ENCODE assay signal across 21 mouse cellular contexts in genomic region chr10:63710211-63710610, GRCm38 (mm10).
DNase-seq lines count a peak whose midpoint lies in the region; ATAC-seq and TF ChIP-seq lines count a peak whose summit lies in the region.
"Had no signal": no experiment of that assay in that cellular context is flagged by ENCODE, and none has a peak within 500 bp of the region (broad histone marks: within the 10 kb centered on the region; RNA-seq: fewer than 3 reads in every experiment).

No protein-coding gene starts in this region.

- no peaks in the 10 kb centered on the region for H3K36me3 ChIP-seq in liver, embryonic 12.5 days
- H3K36me3 ChIP-seq: embryonic facial prominence, embryonic 12.5 days; heart, embryonic 12.5 days; hindbrain, embryonic 15.5 days; intestine, embryonic 15.5 days; limb, embryonic 10.5 days; midbrain, embryonic 15.5 days; neural tube, embryonic 15.5 days; stomach, embryonic 15.5 days had no signal

- no peak overlapping the region for H3K4me3 ChIP-seq in left cerebral cortex, adult 2 months
- no peak overlapping the region for H3K4me3 ChIP-seq in liver, embryonic 12.5 days
- H3K4me3 ChIP-seq: embryonic facial prominence, embryonic 12.5 days; erythroblast, embryonic 14.5 days; forebrain, embryonic 13.5 days; heart, embryonic 12.5 days; hindbrain, embryonic 15.5 days; intestine, embryonic 15.5 days; limb, embryonic 10.5 days; midbrain, embryonic 15.5 days; neural tube, embryonic 15.5 days; stomach, embryonic 15.5 days had no signal

- H3K27me3 ChIP-seq in liver, embryonic 12.5 days (replicated peaks) = no peaks in the 10 kb centered on the region
- H3K27me3 ChIP-seq: embryonic facial prominence, embryonic 12.5 days; forebrain, embryonic 13.5 days; heart, embryonic 12.5 days; hindbrain, embryonic 15.5 days; intestine, embryonic 15.5 days; midbrain, embryonic 15.5 days; neural tube, embryonic 15.5 days; stomach, embryonic 15.5 days had no signal

- H3K4me2 ChIP-seq in liver, embryonic 12.5 days = no peak overlapping the region
- H3K4me2 ChIP-seq: embryonic facial prominence, embryonic 12.5 days; forebrain, embryonic 13.5 days; heart, embryonic 12.5 days; hindbrain, embryonic 15.5 days; intestine, embryonic 15.5 days; midbrain, embryonic 15.5 days; neural tube, embryonic 15.5 days; stomach, embryonic 15.5 days had no signal

- 77% methylated on average over 6 of the region's 6 CpGs for WGBS in liver, embryonic 12.5 days (ENCODE audit: insufficient replicate concordance)

- no peaks in the 10 kb centered on the region for H3K9me3 ChIP-seq in liver, embryonic 12.5 days (replicated peaks)
- H3K9me3 ChIP-seq: embryonic facial prominence, embryonic 12.5 days; forebrain, embryonic 13.5 days; heart, embryonic 12.5 days; hindbrain, embryonic 15.5 days; intestine, embryonic 15.5 days; limb, embryonic 10.5 days; midbrain, embryonic 15.5 days; neural tube, embryonic 15.5 days; stomach, embryonic 15.5 days had no signal

- intact Hi-C loops in left cerebral cortex, adult 2 months (cut with DNase I) = loop anchor here (10.0 kb wide), 1 partner anchor 335 kb away; no protein-coding TSS in a partner anchor

- no peak for TF ChIP-seq CTCF in left cerebral cortex, adult 2 months (IDR thresholded peaks at IDR 0.05)

- H3K9ac ChIP-seq in liver, embryonic 12.5 days = no peak overlapping the region
- H3K9ac ChIP-seq: embryonic facial prominence, embryonic 12.5 days; forebrain, embryonic 13.5 days; heart, embryonic 12.5 days; hindbrain, embryonic 15.5 days; intestine, embryonic 15.5 days; midbrain, embryonic 15.5 days; neural tube, embryonic 15.5 days; stomach, embryonic 15.5 days had no signal

- H3K4me1 ChIP-seq in liver, embryonic 12.5 days = no peaks in the 10 kb centered on the region
- H3K4me1 ChIP-seq: embryonic facial prominence, embryonic 12.5 days; forebrain, embryonic 13.5 days; hindbrain, embryonic 15.5 days; intestine, embryonic 15.5 days; limb, embryonic 10.5 days; midbrain, embryonic 15.5 days; neural tube, embryonic 15.5 days; stomach, embryonic 15.5 days had no signal

- no peak for ATAC-seq in liver, embryonic 12.5 days
- ATAC-seq: forebrain, embryonic 13.5 days; intestine, embryonic 15.5 days; midbrain, embryonic 15.5 days had no signal

- H3K27ac ChIP-seq in left cerebral cortex, adult 2 months = peak overlapping the region; percentile 21; the same call in 1 of the 2 replicates
- H3K27ac ChIP-seq in liver, embryonic 12.5 days = no peak overlapping the region
- H3K27ac ChIP-seq: embryonic facial prominence, embryonic 12.5 days; forebrain, embryonic 13.5 days; hindbrain, embryonic 15.5 days; intestine, embryonic 15.5 days; limb, embryonic 10.5 days; midbrain, embryonic 15.5 days; neural tube, embryonic 15.5 days; stomach, embryonic 15.5 days had no signal

- peak; percentile 77 for DNase-seq in right cerebral cortex, adult 18-20 months
- no peak for DNase-seq in right cerebral cortex, postnatal 4 days
- peak; percentile 55 to 57 for DNase-seq in left cerebral cortex, adult 2 months (ENCODE audit: extremely low spot score in 1 of 2, low spot score in 2 of 2)
- peak; percentile 27 to 35 for DNase-seq in right cerebral cortex, postnatal 10 days (ENCODE audit: low spot score in 2 of 2)
- DNase-seq in spleen, postnatal 4 days (ENCODE audit: low spot score in 2 of 2) = no peak
- DNase-seq in cerebellum, postnatal 4 days (ENCODE audit: low spot score in 2 of 2) = no peak
- DNase-seq: cerebellum, adult 9-10 months; heart, postnatal 14 days; kidney, postnatal 36 days; lung, adult 2 months had no signal

Comparison
In these comparisons a context has a peak if more than half of its experiments do, and no peak if none do; other contexts are left out.
1. DNase-seq: peak in right cerebral cortex, adult 18-20 months (single experiment), left cerebral cortex, adult 2 months (2 of 2) and right cerebral cortex, postnatal 10 days (2 of 2); none in right cerebral cortex, postnatal 4 days (single experiment), spleen, postnatal 4 days (0 of 2) and cerebellum, postnatal 4 days (0 of 2).